Mouse (Mus musculus): ENCODE data around the gene March9.

GRCm38 (mm10) chr10:127099868-127100267 is 39.9 kb upstream of the March9 start:
- TF ChIP-seq MYOG (IDR thresholded peaks at IDR 0.05; ENCODE audit: control insufficient read depth in 1 of 3, insufficient read depth in 1 of 3, insufficient read length in 2 of 3, low read depth in 2 of 3): no peak
- no peak for TF ChIP-seq POLR2AphosphoS2 (IDR thresholded peaks at IDR 0.05; ENCODE audit: insufficient read length, low read depth)
- no peak for TF ChIP-seq TCF12 (IDR thresholded peaks at IDR 0.05; ENCODE audit: insufficient read depth, poor library complexity, severe bottlenecking)
- no peak for TF ChIP-seq MAX (IDR thresholded peaks at IDR 0.05; ENCODE audit: low read depth)
- TF ChIP-seq POLR2A (IDR thresholded peaks at IDR 0.05; ENCODE audit: insufficient read length, low read depth): no peak
- no peak for TF ChIP-seq MYOD1 (IDR thresholded peaks at IDR 0.05; ENCODE audit: control insufficient read depth in 1 of 3, insufficient read length in 2 of 3, low read depth in 2 of 3)
- no peak for TF ChIP-seq USF1 (IDR thresholded peaks at IDR 0.05; ENCODE audit: low read depth)
- no peak for TF ChIP-seq E2F4 (IDR thresholded peaks at IDR 0.05; ENCODE audit: insufficient read depth)
